Mouse (Mus musculus): Measurements from ENCODE around the gene Nudt9. TPM values are rescaled to one million over a fixed set of nuclear protein-coding genes. Genes with fewer than 3 reads are reported as not detected.

Gene Nudt9
- polyA plus RNA-seq, 1 experiment: 32.0 TPM

- no peaks in the 10 kb centered on the region for H3K27me3 ChIP-seq (ENCODE audit: control insufficient read depth, insufficient read depth, low read length, poor library complexity, severe bottlenecking)
- H3K9ac ChIP-seq (ENCODE audit: low read depth, poor library complexity, severe bottlenecking): no peak overlapping the region
- no peaks in the 10 kb centered on the region for H3K9me3 ChIP-seq (replicated peaks; ENCODE audit: control insufficient read depth, insufficient read depth, low read length, poor library complexity, severe bottlenecking)
- no peak for TF ChIP-seq EP300 (IDR thresholded peaks at IDR 0.05; ENCODE audit: insufficient read depth, low read depth, low read length)
- TF ChIP-seq CTCF (IDR thresholded peaks at IDR 0.05; ENCODE audit: low read depth, low read length): no peak
- no peak for TF ChIP-seq POLR2A (IDR thresholded peaks at IDR 0.05; ENCODE audit: insufficient read depth, low read length)
- H3K4me1 ChIP-seq (ENCODE audit: control insufficient read depth, insufficient read depth, low read length): no peaks in the 10 kb centered on the region
- H3K4me3 ChIP-seq (ENCODE audit: low read depth, low read length): no peak overlapping the region
- H3K27ac ChIP-seq (ENCODE audit: insufficient read depth, low read length): no peak overlapping the region
- peaks cover 2% of the 10 kb centered on the region; the same call in 1 of the 2 replicates for H3K36me3 ChIP-seq (ENCODE audit: control insufficient read depth, insufficient read depth, low read length, poor library complexity, severe bottlenecking)
Measured at GRCm38 (mm10) chr5:104003955-104004354, 42.2 kb upstream of the Nudt9 start.

- Histone ChIP-seq H3K9ac (ENCODE audit: low read depth, poor library complexity, severe bottlenecking) (no peak overlapping the region), H3K36me3 (ENCODE audit: control insufficient read depth, insufficient read depth, low read length, poor library complexity, severe bottlenecking) (peaks cover 2% of the 10 kb centered on the region; the same call in 1 of the 2 replicates), H3K4me3 (ENCODE audit: low read depth, low read length) (no peak overlapping the region), H3K9me3 (replicated peaks; ENCODE audit: control insufficient read depth, insufficient read depth, low read length, poor library complexity, severe bottlenecking) (no peaks in the 10 kb centered on the region), H3K4me1 (ENCODE audit: control insufficient read depth, insufficient read depth, low read length) (no peaks in the 10 kb centered on the region), H3K27me3 (ENCODE audit: control insufficient read depth, insufficient read depth, low read length, poor library complexity, severe bottlenecking) (no peaks in the 10 kb centered on the region), H3K27ac (ENCODE audit: insufficient read depth, low read length) (no peak overlapping the region)
- no peak for TF ChIP-seq CTCF (IDR thresholded peaks at IDR 0.05; ENCODE audit: low read depth, low read length)
- no peak for TF ChIP-seq EP300 (IDR thresholded peaks at IDR 0.05; ENCODE audit: insufficient read depth, low read depth, low read length)
- TF ChIP-seq POLR2A (IDR thresholded peaks at IDR 0.05; ENCODE audit: insufficient read depth, low read length): no peak
Measured at GRCm38 (mm10) chr5:104006811-104007210, 39.3 kb upstream of the Nudt9 start.

- Histone ChIP-seq H3K4me3 (ENCODE audit: low read depth, low read length) (no peak overlapping the region), H3K9me3 (replicated peaks; ENCODE audit: control insufficient read depth, insufficient read depth, low read length, poor library complexity, severe bottlenecking) (no peaks in the 10 kb centered on the region), H3K4me1 (ENCODE audit: control insufficient read depth, insufficient read depth, low read length) (no peaks in the 10 kb centered on the region)
Measured at GRCm38 (mm10) chr5:104007801-104008200, 38.3 kb upstream of the Nudt9 start.

GRCm38 (mm10) chr5:104009421-104009820 lies 36.7 kb upstream of the Nudt9 start:
- Histone ChIP-seq H3K9ac (ENCODE audit: low read depth, poor library complexity, severe bottlenecking) (no peak overlapping the region), H3K27me3 (ENCODE audit: control insufficient read depth, insufficient read depth, low read length, poor library complexity, severe bottlenecking) (no peaks in the 10 kb centered on the region), H3K9me3 (replicated peaks; ENCODE audit: control insufficient read depth, insufficient read depth, low read length, poor library complexity, severe bottlenecking) (no peaks in the 10 kb centered on the region), H3K27ac (ENCODE audit: insufficient read depth, low read length) (no peak overlapping the region), H3K4me1 (ENCODE audit: control insufficient read depth, insufficient read depth, low read length) (no peaks in the 10 kb centered on the region), H3K36me3 (ENCODE audit: control insufficient read depth, insufficient read depth, low read length, poor library complexity, severe bottlenecking) (peaks cover 2% of the 10 kb centered on the region; the same call in 1 of the 2 replicates), H3K4me3 (ENCODE audit: low read depth, low read length) (no peak overlapping the region)
- TF ChIP-seq EP300 (IDR thresholded peaks at IDR 0.05; ENCODE audit: insufficient read depth, low read depth, low read length) (no peak), POLR2A (IDR thresholded peaks at IDR 0.05; ENCODE audit: insufficient read depth, low read length) (no peak), CTCF (IDR thresholded peaks at IDR 0.05; ENCODE audit: low read depth, low read length) (no peak)

More at GRCm38 (mm10) chr5:104007801-104008200, 38.3 kb upstream of the Nudt9 start:
- no peaks in the 10 kb centered on the region for H3K27me3 ChIP-seq (ENCODE audit: control insufficient read depth, insufficient read depth, low read length, poor library complexity, severe bottlenecking)
- H3K9ac ChIP-seq (ENCODE audit: low read depth, poor library complexity, severe bottlenecking): no peak overlapping the region
- TF ChIP-seq EP300 (IDR thresholded peaks at IDR 0.05; ENCODE audit: insufficient read depth, low read depth, low read length) (no peak), POLR2A (IDR thresholded peaks at IDR 0.05; ENCODE audit: insufficient read depth, low read length) (no peak), CTCF (IDR thresholded peaks at IDR 0.05; ENCODE audit: low read depth, low read length) (no peak)
- H3K36me3 ChIP-seq (ENCODE audit: control insufficient read depth, insufficient read depth, low read length, poor library complexity, severe bottlenecking): peaks cover 2% of the 10 kb centered on the region; the same call in 1 of the 2 replicates
- H3K27ac ChIP-seq (ENCODE audit: insufficient read depth, low read length): no peak overlapping the region

- H3K9me3 ChIP-seq (replicated peaks; ENCODE audit: control insufficient read depth, insufficient read depth, low read length, poor library complexity, severe bottlenecking): no peaks in the 10 kb centered on the region
- TF ChIP-seq EP300 (IDR thresholded peaks at IDR 0.05; ENCODE audit: insufficient read depth, low read depth, low read length) (no peak), POLR2A (IDR thresholded peaks at IDR 0.05; ENCODE audit: insufficient read depth, low read length) (no peak), CTCF (IDR thresholded peaks at IDR 0.05; ENCODE audit: low read depth, low read length) (no peak)
- no peak overlapping the region for H3K4me3 ChIP-seq (ENCODE audit: low read depth, low read length)
- no peaks in the 10 kb centered on the region for H3K27me3 ChIP-seq (ENCODE audit: control insufficient read depth, insufficient read depth, low read length, poor library complexity, severe bottlenecking)
- peaks cover under 1% of the 10 kb centered on the region; the same call in 1 of the 2 replicates for H3K36me3 ChIP-seq (ENCODE audit: control insufficient read depth, insufficient read depth, low read length, poor library complexity, severe bottlenecking)
- no peaks in the 10 kb centered on the region for H3K4me1 ChIP-seq (ENCODE audit: control insufficient read depth, insufficient read depth, low read length)
- no peak overlapping the region for H3K27ac ChIP-seq (ENCODE audit: insufficient read depth, low read length)
- no peak overlapping the region for H3K9ac ChIP-seq (ENCODE audit: low read depth, poor library complexity, severe bottlenecking)
Measured at GRCm38 (mm10) chr5:104010261-104010660, 35.8 kb upstream of the Nudt9 start.

- H3K9me3 ChIP-seq (replicated peaks; ENCODE audit: control insufficient read depth, insufficient read depth, low read length, poor library complexity, severe bottlenecking): no peaks in the 10 kb centered on the region
- TF ChIP-seq EP300 (IDR thresholded peaks at IDR 0.05; ENCODE audit: insufficient read depth, low read depth, low read length) (no peak), POLR2A (IDR thresholded peaks at IDR 0.05; ENCODE audit: insufficient read depth, low read length) (no peak), CTCF (IDR thresholded peaks at IDR 0.05; ENCODE audit: low read depth, low read length) (no peak)
- no peaks in the 10 kb centered on the region; the same call in none of the 2 replicates for H3K36me3 ChIP-seq (ENCODE audit: control insufficient read depth, insufficient read depth, low read length, poor library complexity, severe bottlenecking)
- H3K27me3 ChIP-seq (ENCODE audit: control insufficient read depth, insufficient read depth, low read length, poor library complexity, severe bottlenecking): no peaks in the 10 kb centered on the region
- H3K4me3 ChIP-seq (ENCODE audit: low read depth, low read length): no peak overlapping the region
- H3K9ac ChIP-seq (ENCODE audit: low read depth, poor library complexity, severe bottlenecking): no peak overlapping the region
- no peaks in the 10 kb centered on the region for H3K4me1 ChIP-seq (ENCODE audit: control insufficient read depth, insufficient read depth, low read length)
- no peak overlapping the region for H3K27ac ChIP-seq (ENCODE audit: insufficient read depth, low read length)
Measured at GRCm38 (mm10) chr5:104011419-104011818, 34.7 kb upstream of the Nudt9 start.
